Mouse (Mus musculus): Measurements from ENCODE around the gene Gm7029. TPM values are rescaled to one million over a fixed set of nuclear protein-coding genes. Genes with fewer than 3 reads are reported as not detected.
A peak's percentile ranks its signal among the peaks of the same experiment; 100 is the strongest.

Gm7029 gene
- total RNA-seq, 1 experiment from 2014 or later = not detected

DNA sequence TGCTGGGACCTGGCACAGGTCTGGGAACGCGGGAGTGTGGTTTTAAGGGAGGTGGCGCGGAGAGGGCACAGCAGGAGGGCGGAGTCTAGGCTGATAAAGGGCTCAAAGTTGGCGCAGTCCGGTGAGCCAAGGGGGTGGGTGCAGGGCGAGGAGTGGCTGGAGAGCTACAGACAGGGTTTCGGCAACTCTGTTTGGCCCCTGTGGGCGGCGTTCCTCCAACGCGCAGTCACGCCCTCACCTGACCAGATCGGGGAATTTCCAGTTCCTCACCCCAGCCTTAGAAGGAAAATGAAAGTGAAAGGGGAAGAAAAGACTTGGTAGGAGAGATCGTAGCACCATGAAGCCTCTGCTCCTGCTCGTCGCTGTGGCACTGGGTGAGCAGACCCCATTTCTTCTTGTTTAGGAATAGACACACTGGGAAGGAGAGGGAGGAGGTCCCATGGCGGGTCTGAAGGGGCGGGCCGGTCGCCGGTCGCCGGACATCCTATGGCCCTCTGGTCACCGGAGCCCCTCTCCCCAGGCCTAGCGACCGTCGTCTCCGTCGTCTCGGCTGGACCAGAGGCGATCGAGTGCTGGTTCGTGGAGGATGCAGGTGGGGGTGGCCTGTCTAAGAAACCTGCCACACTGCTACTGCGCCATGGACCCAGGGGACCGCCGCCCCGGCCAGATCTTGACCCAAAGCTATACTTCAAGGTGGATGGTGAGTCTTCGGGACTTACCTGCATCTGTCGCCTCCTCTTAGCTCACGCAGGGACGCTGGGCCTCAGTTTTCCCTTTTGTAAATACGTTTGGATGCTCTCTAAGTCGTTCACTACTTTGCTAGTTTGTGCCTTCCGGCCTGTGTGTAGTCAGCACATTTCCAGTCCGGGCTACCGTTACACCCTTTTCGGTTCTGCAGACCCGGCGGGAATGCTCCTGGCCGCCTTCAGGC is 46.0 kb downstream of the Gm7029 start:
- peak; percentile 61 to 70 for ATAC-seq (replicated peaks in 1 of 2; ENCODE audit: insufficient read depth in 1 of 2, low FRiP score in 2 of 2, low TSS enrichment in 1 of 2, low read depth in 1 of 2, poor library complexity in 2 of 2, severe bottlenecking in 2 of 2)

DNA sequence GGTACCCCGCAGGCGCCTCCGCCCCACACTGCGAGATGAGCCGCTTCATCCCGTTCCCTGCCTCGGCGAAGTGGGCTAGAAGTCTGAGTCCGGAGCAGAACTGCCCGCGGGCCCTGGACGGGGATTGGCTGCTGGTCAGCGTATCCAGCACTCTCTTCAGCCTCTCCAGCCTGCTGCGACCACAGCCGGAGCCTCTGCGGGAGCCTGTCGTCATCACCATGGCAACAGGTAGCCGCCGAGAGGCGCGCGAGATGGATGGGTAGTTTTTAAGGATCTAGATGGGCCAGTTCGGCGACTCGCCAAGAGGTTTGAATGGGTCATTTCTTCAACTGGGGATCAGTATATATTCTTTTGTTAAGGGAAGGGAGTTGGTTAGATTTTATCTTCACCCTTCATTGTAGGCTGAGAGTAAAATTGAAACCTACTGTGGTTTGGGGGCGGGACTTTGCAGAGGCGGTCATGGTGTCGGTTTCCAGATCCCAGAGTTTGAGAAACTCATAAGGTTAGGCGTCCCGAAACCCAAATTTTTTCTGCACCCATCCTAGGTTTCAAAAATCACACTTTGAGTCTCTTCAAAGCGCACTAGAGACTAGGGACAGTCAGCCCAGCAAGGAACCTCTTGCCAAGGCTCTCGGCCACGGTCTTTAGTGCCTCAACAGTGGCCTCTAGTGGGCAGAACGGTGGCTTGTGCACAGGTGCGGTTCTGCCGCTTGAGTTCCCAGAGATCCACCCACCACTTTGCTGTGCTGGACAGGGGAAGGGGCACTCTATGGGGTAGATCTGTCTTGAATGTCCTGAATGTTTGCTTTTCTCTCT is 46.9 kb downstream of the Gm7029 start:
- ATAC-seq (replicated peaks in 1 of 2; ENCODE audit: insufficient read depth in 1 of 2, low FRiP score in 2 of 2, low TSS enrichment in 1 of 2, low read depth in 1 of 2, poor library complexity in 2 of 2, severe bottlenecking in 2 of 2) = peak; percentile 30 to 48; a peak in 1 of 4 replicates

DNA sequence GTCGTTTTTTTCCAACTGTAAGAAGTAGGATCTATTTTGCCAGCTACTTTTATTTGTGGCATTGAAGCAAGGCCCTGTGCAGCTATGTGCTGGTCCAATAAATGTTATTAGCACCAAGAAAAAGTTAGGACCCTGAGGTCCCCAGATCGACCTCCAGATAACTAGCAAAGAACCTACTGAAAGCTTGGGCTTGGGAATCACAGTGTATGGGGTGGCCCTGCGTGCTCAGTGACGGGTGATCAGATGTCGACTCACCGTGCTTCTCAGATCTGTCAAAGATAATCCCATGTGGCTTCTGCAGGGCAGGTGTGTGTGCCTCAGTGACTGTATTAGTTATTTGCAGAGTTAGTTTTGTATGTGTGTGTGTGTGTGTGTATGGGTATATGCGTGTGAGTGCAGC is 47.7 kb downstream of the Gm7029 start:
- no peak for ATAC-seq (replicated peaks in 1 of 2; ENCODE audit: insufficient read depth in 1 of 2, low FRiP score in 2 of 2, low TSS enrichment in 1 of 2, low read depth in 1 of 2, poor library complexity in 2 of 2, severe bottlenecking in 2 of 2)

Other genes with a start within 250 kb of the Gm7029 start
- 19.2 and 19.3 TPM in 2 replicates for gene Zfp414, start 244.7 kb upstream of the Gm7029 start, total RNA-seq (2017)
- gene Pram1, start 235.8 kb upstream of the Gm7029 start, total RNA-seq (2017) = 2.7 and 3.0 TPM in 2 replicates
- gene Hnrnpm, start 187.0 kb upstream of the Gm7029 start, total RNA-seq (2017) = 275 and 543 TPM in 2 replicates
- 20.5 and 28.7 TPM in 2 replicates for gene March2, start 155.2 kb upstream of the Gm7029 start, total RNA-seq (2017)
- gene Rab11b, start 113.3 kb upstream of the Gm7029 start, total RNA-seq (2017) = 31.6 and 49.3 TPM in 2 replicates
- gene Angptl4, start 92.0 kb upstream of the Gm7029 start, total RNA-seq (2017) = 5.6 and 6.6 TPM in 2 replicates
- gene Kank3, start 63.3 kb upstream of the Gm7029 start, total RNA-seq (2017) = 7.6 and 12.8 TPM in 2 replicates
- gene Rps28, start 49.3 kb upstream of the Gm7029 start, total RNA-seq (2017) = 2,029 and 3,129 TPM in 2 replicates
- gene Ndufa7, start 49.3 kb upstream of the Gm7029 start, total RNA-seq (2017) = 123 and 126 TPM in 2 replicates
- 11.3 and 22.1 TPM in 2 replicates for gene Cd320, start 30.7 kb upstream of the Gm7029 start, total RNA-seq (2017)
- 24.7 and 37.6 TPM in 2 replicates for gene Kifc1, start 16.8 kb downstream of the Gm7029 start, total RNA-seq (2017)
- 3.3 and 4.4 TPM in 2 replicates for gene Platr17, start 31.3 kb downstream of the Gm7029 start, total RNA-seq (2017)
- 26.5 and 27.7 TPM in 2 replicates for gene Daxx, start 35.6 kb downstream of the Gm7029 start, total RNA-seq (2017)
- 71.1 and 79.8 TPM in 2 replicates for gene Tapbp, start 42.1 kb downstream of the Gm7029 start, total RNA-seq (2017)
- 20.4 and 21.4 TPM in 2 replicates for gene Zbtb22, start 42.1 kb downstream of the Gm7029 start, total RNA-seq (2017)
- gene Rgl2, start 55.7 kb downstream of the Gm7029 start, total RNA-seq (2017) = 36.6 and 57.1 TPM in 2 replicates
- 89.1 and 115 TPM in 2 replicates for gene Pfdn6, start 66.5 kb downstream of the Gm7029 start, total RNA-seq (2017)
- gene Wdr46, start 66.8 kb downstream of the Gm7029 start, total RNA-seq (2017) = 34.8 and 57.1 TPM in 2 replicates
- gene B3galt4, start 77.7 kb downstream of the Gm7029 start, total RNA-seq (2017) = 3.1 and 7.3 TPM in 2 replicates
- 18.1 and 19.1 TPM in 2 replicates for gene Vps52, start 82.0 kb downstream of the Gm7029 start, total RNA-seq (2017)
- gene Rps18, start 82.2 kb downstream of the Gm7029 start, total RNA-seq (2017) = 1,150 and 1,883 TPM in 2 replicates
- 1,467 and 1,957 TPM in 2 replicates for gene H2-K1, start 126.5 kb downstream of the Gm7029 start, total RNA-seq (2017)
- 10.6 and 15.7 TPM in 2 replicates for gene Ring1, start 150.8 kb downstream of the Gm7029 start, total RNA-seq (2017)
- 81.8 and 89.3 TPM in 2 replicates for gene H2-Ke6, start 154.2 kb downstream of the Gm7029 start, total RNA-seq (2017)
- 60.8 and 96.9 TPM in 2 replicates for gene Slc39a7, start 157.8 kb downstream of the Gm7029 start, total RNA-seq (2017)
- gene Rxrb, start 158.0 kb downstream of the Gm7029 start, total RNA-seq (2017) = 41.2 and 51.3 TPM in 2 replicates
- gene Col11a2, start 165.6 kb downstream of the Gm7029 start, total RNA-seq (2017) = 2.4 and 2.9 TPM in 2 replicates
- 9.2 and 16.9 TPM in 2 replicates for gene H2-Oa, start 218.5 kb downstream of the Gm7029 start, total RNA-seq (2017)
- 88.1 and 135 TPM in 2 replicates for gene H2-DMa, start 245.7 kb downstream of the Gm7029 start, total RNA-seq (2017)
- gene Brd2, start 248.8 kb downstream of the Gm7029 start, total RNA-seq (2017) = 348 and 418 TPM in 2 replicates